In the genomic region with DNA sequence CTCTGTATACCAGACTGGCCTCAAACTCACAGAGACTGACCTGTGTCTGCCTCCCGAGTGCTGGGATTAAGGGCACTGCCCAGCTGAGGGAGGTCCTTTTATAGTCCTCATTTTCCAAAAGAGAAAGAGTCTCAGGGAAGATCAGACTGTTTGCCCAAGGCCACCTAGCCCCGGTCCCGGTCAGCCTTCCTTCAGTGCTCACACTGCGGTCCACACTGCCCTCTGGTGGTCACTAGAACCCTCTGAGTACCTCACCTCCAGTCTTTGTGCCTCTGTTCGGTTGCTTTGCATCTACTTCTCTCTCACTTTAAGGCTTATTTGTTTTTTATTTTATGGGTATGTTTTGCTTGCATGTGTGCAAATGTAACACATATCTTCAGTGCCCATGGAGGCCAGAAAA, we compare ENCODE assay signal across 8 mouse cellular contexts. TPM values are rescaled to one million over a fixed set of nuclear protein-coding genes. Genes with fewer than 3 reads are reported as not detected.
DNase-seq lines count a peak whose midpoint lies in the region; TF ChIP-seq lines count a peak whose summit lies in the region.

No protein-coding gene starts in this region.

- TF ChIP-seq CTCF in gastrocnemius, adult 2 months (IDR thresholded peaks at IDR 0.05), result peak; percentile 97

- intact Hi-C loops in gastrocnemius, adult 2 months (cut with DNase I), result loop anchor here (1.0 to 10.0 kb wide), 5 partner anchors 84 to 676 kb away; partner anchors contain the start of genes Frmd6 and Pygl
- intact Hi-C loops in left cerebral cortex, postnatal 10 days (cut with DNase I), result no loop called here

- peak; percentile 75 for DNase-seq in R1 (ENCODE audit: low read depth, low spot score)
- DNase-seq in cerebellum, postnatal 14 days, result peak; percentile 94 to 96
- peak; percentile 90 for DNase-seq in gastrocnemius, adult 2 months
- DNase-seq in hindlimb bud, embryonic 11.5 days (ENCODE audit: extremely low spot score, low read depth, low spot score), result peak; percentile 71
- peak; percentile 75 to 87 for DNase-seq in left cerebral cortex, postnatal 10 days (ENCODE audit: extremely low spot score in 1 of 2, low spot score in 2 of 2)
- peak; percentile 88 for DNase-seq in mesoderm, embryonic 11.5 days (ENCODE audit: low read depth, low spot score)
- peak; percentile 88 for DNase-seq in right cerebral cortex, postnatal 14 days
- peak; percentile 69 to 82 for DNase-seq in urinary bladder, postnatal 36 days (ENCODE audit: low spot score in 2 of 2)

- peak overlapping the region; percentile 4; the same call in 1 of the 2 replicates for H3K4me3 ChIP-seq in gastrocnemius, adult 2 months

- H3K27ac ChIP-seq in gastrocnemius, adult 2 months, result peak overlapping the region; percentile 68

RNA-seq across cellular contexts. Expression of gene Actr10, which starts 26.6 kb away (rescaled TPM):
- total RNA-seq in gastrocnemius, adult 2 months (2021), result 10 to 100 TPM; 84.5 to 94.2 TPM
- 100 to 1,000 TPM; 184 to 195 TPM for total RNA-seq in left cerebral cortex, postnatal 10 days (2021)

Comparison
In these comparisons a context has a peak if more than half of its experiments do, and no peak if none do; other contexts are left out.
1. Peak in every context shown above with its lines: DNase-seq, H3K4me3 ChIP-seq and H3K27ac ChIP-seq.